Mouse (Mus musculus): ENCODE results near the gene Gm42906. TPM values are rescaled to one million over a fixed set of nuclear protein-coding genes. Genes with fewer than 3 reads are reported as not detected.

Gm42906 gene
- polyA plus RNA-seq, 1 experiment from 2014 or later, result not detected

DNA sequence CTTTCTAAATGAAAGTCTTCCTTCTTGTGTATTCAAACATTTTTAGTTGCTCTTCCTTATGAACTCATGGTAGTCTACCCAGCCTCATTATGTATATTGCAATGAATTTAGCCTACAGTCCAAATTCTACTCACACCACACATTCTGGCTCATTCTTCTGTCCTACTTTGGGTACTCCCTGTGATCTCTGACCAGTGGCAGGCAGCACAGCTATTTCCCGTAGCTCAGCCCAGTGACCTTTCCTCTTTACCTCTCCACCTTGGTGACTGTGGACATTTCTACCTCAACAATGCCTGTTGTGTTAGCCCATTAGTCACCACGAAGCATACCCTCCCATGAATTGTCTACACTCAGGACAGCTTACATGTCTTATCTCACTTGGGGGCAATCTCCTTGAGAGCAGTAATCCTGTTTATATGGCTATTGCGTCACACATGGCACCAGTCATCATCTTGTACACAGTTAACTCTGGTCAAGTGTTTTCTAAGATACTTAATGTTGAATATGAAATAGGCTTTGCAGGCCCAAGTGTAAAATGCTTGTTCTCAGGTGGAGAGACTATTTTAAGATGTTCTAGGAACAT lies 257.7 kb downstream of the Gm42906 start:
- no peaks in the 10 kb centered on the region for H3K27me3 ChIP-seq (ENCODE audit: control insufficient read depth, insufficient read depth, low read depth, low read length)
- no peak for ATAC-seq
- H3K4me2 ChIP-seq (ENCODE audit: low read length), result no peak overlapping the region
- no peak overlapping the region for H3K4me3 ChIP-seq (ENCODE audit: low read depth, low read length)
- H3K4me1 ChIP-seq (ENCODE audit: control insufficient read depth, insufficient read depth, low read length), result no peaks in the 10 kb centered on the region
- no peak overlapping the region for H3K27ac ChIP-seq (ENCODE audit: low read length)
- H3K9ac ChIP-seq (ENCODE audit: low read depth, low read length), result no peak overlapping the region
- WGBS, result 81% methylated on average over 3 of the region's 3 CpGs
- no peaks in the 10 kb centered on the region for H3K9me3 ChIP-seq (replicated peaks; ENCODE audit: control insufficient read depth, low read length, poor library complexity, severe bottlenecking)
- no peaks in the 10 kb centered on the region for H3K36me3 ChIP-seq (ENCODE audit: control insufficient read depth, insufficient read depth, low read length)

- no peak overlapping the region for H3K27ac ChIP-seq (ENCODE audit: low read length)
- WGBS, result 88% methylated on average over 3 of the region's 3 CpGs
- H3K9me3 ChIP-seq (replicated peaks; ENCODE audit: control insufficient read depth, low read length, poor library complexity, severe bottlenecking), result no peaks in the 10 kb centered on the region
- H3K4me1 ChIP-seq (ENCODE audit: control insufficient read depth, insufficient read depth, low read length), result no peaks in the 10 kb centered on the region; the same call in 1 of the 2 replicates
- H3K36me3 ChIP-seq (ENCODE audit: control insufficient read depth, insufficient read depth, low read length), result no peaks in the 10 kb centered on the region
- no peak overlapping the region for H3K4me2 ChIP-seq (ENCODE audit: low read length)
- no peak overlapping the region for H3K4me3 ChIP-seq (ENCODE audit: low read depth, low read length)
- no peaks in the 10 kb centered on the region for H3K27me3 ChIP-seq (ENCODE audit: control insufficient read depth, insufficient read depth, low read depth, low read length)
- H3K9ac ChIP-seq (ENCODE audit: low read depth, low read length), result no peak overlapping the region
- no peak for ATAC-seq
Measured at GRCm38 (mm10) chr5:151168191-151168590, 259.8 kb downstream of the Gm42906 start.

GRCm38 (mm10) chr5:151167641-151168040 lies 260.3 kb downstream of the Gm42906 start:
- WGBS, result 81% methylated on average over 6 of the region's 6 CpGs
- no peak for ATAC-seq
- no peak overlapping the region for H3K9ac ChIP-seq (ENCODE audit: low read depth, low read length)
- no peak overlapping the region for H3K4me3 ChIP-seq (ENCODE audit: low read depth, low read length)
- H3K27ac ChIP-seq (ENCODE audit: low read length), result no peak overlapping the region
- no peaks in the 10 kb centered on the region for H3K27me3 ChIP-seq (ENCODE audit: control insufficient read depth, insufficient read depth, low read depth, low read length)
- H3K4me2 ChIP-seq (ENCODE audit: low read length), result no peak overlapping the region
- no peaks in the 10 kb centered on the region; the same call in 1 of the 2 replicates for H3K4me1 ChIP-seq (ENCODE audit: control insufficient read depth, insufficient read depth, low read length)
- H3K36me3 ChIP-seq (ENCODE audit: control insufficient read depth, insufficient read depth, low read length), result no peaks in the 10 kb centered on the region
- no peaks in the 10 kb centered on the region for H3K9me3 ChIP-seq (replicated peaks; ENCODE audit: control insufficient read depth, low read length, poor library complexity, severe bottlenecking)

- ATAC-seq, result no peak
- Histone ChIP-seq H3K27me3 (ENCODE audit: control insufficient read depth, insufficient read depth, low read depth, low read length) (no peaks in the 10 kb centered on the region), H3K27ac (ENCODE audit: low read length) (no peak overlapping the region), H3K4me2 (ENCODE audit: low read length) (no peak overlapping the region), H3K4me3 (ENCODE audit: low read depth, low read length) (no peak overlapping the region), H3K4me1 (ENCODE audit: control insufficient read depth, insufficient read depth, low read length) (no peaks in the 10 kb centered on the region; the same call in 1 of the 2 replicates), H3K9ac (ENCODE audit: low read depth, low read length) (no peak overlapping the region), H3K9me3 (replicated peaks; ENCODE audit: control insufficient read depth, low read length, poor library complexity, severe bottlenecking) (no peaks in the 10 kb centered on the region), H3K36me3 (ENCODE audit: control insufficient read depth, insufficient read depth, low read length) (no peaks in the 10 kb centered on the region)
- 86% methylated on average over 5 of the region's 5 CpGs for WGBS
Measured at GRCm38 (mm10) chr5:151166266-151166665, 261.7 kb downstream of the Gm42906 start.

DNA sequence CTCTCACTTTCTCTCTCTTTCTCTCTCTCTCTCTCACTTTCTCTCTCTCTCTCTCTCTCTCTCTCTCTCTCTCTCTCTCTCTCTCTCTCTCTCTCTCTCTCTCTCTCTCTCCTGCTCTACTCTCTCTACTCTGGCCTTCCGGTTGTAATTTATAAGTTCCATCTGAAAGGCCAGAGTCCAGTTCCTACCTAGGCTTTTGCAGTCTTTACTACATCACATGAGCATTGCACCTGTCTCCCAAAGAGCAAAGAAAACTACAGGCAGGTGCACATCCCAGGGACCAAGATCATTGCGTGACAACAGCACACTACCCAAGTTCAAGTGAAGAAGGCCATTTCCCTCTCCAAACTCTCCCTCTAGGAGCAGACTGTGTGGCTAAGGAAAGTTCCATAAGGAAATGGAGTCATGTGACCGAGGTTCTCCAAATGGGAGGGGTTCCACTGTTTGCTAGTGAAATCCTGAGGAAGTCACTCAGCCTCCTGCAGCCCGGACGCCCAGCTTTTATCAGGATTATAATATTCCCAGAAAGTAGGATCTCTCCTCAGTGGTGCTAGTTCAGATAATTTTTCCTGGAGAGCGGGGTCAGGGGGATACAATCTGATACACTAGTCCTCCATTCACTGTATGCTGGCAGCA lies 262.5 kb downstream of the Gm42906 start:
- Histone ChIP-seq H3K27me3 (ENCODE audit: control insufficient read depth, insufficient read depth, low read depth, low read length) (no peaks in the 10 kb centered on the region), H3K9ac (ENCODE audit: low read depth, low read length) (no peak overlapping the region), H3K4me2 (ENCODE audit: low read length) (no peak overlapping the region), H3K4me1 (ENCODE audit: control insufficient read depth, insufficient read depth, low read length) (no peaks in the 10 kb centered on the region; the same call in 1 of the 2 replicates), H3K9me3 (replicated peaks; ENCODE audit: control insufficient read depth, low read length, poor library complexity, severe bottlenecking) (no peaks in the 10 kb centered on the region), H3K4me3 (ENCODE audit: low read depth, low read length) (no peak overlapping the region), H3K36me3 (ENCODE audit: control insufficient read depth, insufficient read depth, low read length) (no peaks in the 10 kb centered on the region), H3K27ac (ENCODE audit: low read length) (no peak overlapping the region)
- 87% methylated on average over 6 of the region's 6 CpGs for WGBS
- no peak for ATAC-seq

GRCm38 (mm10) chr5:151164815-151165214 lies 263.1 kb downstream of the Gm42906 start:
- no peak for ATAC-seq
- WGBS, result 77% methylated on average over 4 of the region's 4 CpGs
- H3K9me3 ChIP-seq (replicated peaks; ENCODE audit: control insufficient read depth, low read length, poor library complexity, severe bottlenecking), result no peaks in the 10 kb centered on the region
- no peak overlapping the region for H3K4me3 ChIP-seq (ENCODE audit: low read depth, low read length)
- H3K36me3 ChIP-seq (ENCODE audit: control insufficient read depth, insufficient read depth, low read length), result no peaks in the 10 kb centered on the region
- no peaks in the 10 kb centered on the region for H3K27me3 ChIP-seq (ENCODE audit: control insufficient read depth, insufficient read depth, low read depth, low read length)
- no peak overlapping the region for H3K27ac ChIP-seq (ENCODE audit: low read length)
- no peak overlapping the region for H3K4me2 ChIP-seq (ENCODE audit: low read length)
- H3K4me1 ChIP-seq (ENCODE audit: control insufficient read depth, insufficient read depth, low read length), result no peaks in the 10 kb centered on the region; the same call in 1 of the 2 replicates
- H3K9ac ChIP-seq (ENCODE audit: low read depth, low read length), result no peak overlapping the region

DNA sequence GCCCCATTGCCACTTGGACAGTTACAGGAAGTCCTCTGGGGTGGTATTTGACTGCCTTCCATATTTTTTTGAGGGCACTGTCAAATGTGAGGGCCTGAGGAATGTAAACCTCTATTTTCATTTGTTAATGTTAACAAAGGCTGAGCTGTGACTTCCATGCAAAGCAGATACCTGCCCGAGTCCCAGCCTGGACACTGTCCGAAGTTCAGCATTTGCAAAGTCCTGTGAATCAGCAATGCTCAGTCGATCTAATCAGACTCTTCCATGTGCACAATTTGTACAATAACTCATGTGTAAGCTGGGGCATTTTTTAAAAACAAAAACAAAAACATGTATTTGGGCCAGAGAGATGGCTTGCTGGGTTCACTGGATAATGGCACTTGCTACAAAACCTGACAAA lies 265.3 kb downstream of the Gm42906 start:
- ATAC-seq, result no peak
- Histone ChIP-seq H3K4me1 (ENCODE audit: control insufficient read depth, insufficient read depth, low read length) (no peaks in the 10 kb centered on the region; the same call in 1 of the 2 replicates), H3K9me3 (replicated peaks; ENCODE audit: control insufficient read depth, low read length, poor library complexity, severe bottlenecking) (no peaks in the 10 kb centered on the region), H3K27me3 (ENCODE audit: control insufficient read depth, insufficient read depth, low read depth, low read length) (no peaks in the 10 kb centered on the region), H3K36me3 (ENCODE audit: control insufficient read depth, insufficient read depth, low read length) (no peaks in the 10 kb centered on the region), H3K27ac (ENCODE audit: low read length) (no peak overlapping the region), H3K4me2 (ENCODE audit: low read length) (no peak overlapping the region), H3K4me3 (ENCODE audit: low read depth, low read length) (no peak overlapping the region), H3K9ac (ENCODE audit: low read depth, low read length) (no peak overlapping the region)
- WGBS, result 92% methylated on average over 3 of the region's 3 CpGs

DNA sequence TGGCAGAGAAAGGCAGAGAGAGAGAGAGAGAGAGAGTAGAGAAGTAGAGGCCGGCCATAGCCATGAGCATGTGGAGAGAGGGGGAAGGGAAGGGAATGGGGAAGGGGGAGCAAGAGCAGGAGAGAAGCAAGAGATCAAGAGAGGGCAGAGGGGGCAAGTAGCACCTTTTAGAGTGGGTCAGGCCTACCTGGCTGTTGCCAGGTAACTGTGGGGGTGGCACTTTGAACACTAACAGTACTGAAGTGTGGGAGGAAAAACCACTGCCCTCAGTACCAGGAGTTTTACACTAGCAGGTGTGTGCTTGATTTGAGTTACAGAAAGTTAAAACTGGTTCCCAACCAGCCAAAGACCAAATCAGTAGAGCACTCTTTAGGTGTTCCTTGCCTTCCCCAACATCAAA lies 272.7 kb downstream of the Gm42906 start:
- Histone ChIP-seq H3K9ac (ENCODE audit: low read depth, low read length) (no peak overlapping the region), H3K27me3 (ENCODE audit: control insufficient read depth, insufficient read depth, low read depth, low read length) (no peaks in the 10 kb centered on the region), H3K4me3 (ENCODE audit: low read depth, low read length) (no peak overlapping the region), H3K4me1 (ENCODE audit: control insufficient read depth, insufficient read depth, low read length) (no peaks in the 10 kb centered on the region), H3K27ac (ENCODE audit: low read length) (no peak overlapping the region), H3K36me3 (ENCODE audit: control insufficient read depth, insufficient read depth, low read length) (no peaks in the 10 kb centered on the region), H3K9me3 (replicated peaks; ENCODE audit: control insufficient read depth, low read length, poor library complexity, severe bottlenecking) (no peaks in the 10 kb centered on the region), H3K4me2 (ENCODE audit: low read length) (no peak overlapping the region)
- ATAC-seq, result no peak
- WGBS, result 80% methylated on average over 1 of the region's 1 CpGs

GRCm38 (mm10) chr5:151154780-151155179 lies 273.2 kb downstream of the Gm42906 start:
- 55% methylated on average over 3 of the region's 3 CpGs for WGBS
- H3K36me3 ChIP-seq (ENCODE audit: control insufficient read depth, insufficient read depth, low read length), result no peaks in the 10 kb centered on the region

More at GRCm38 (mm10) chr5:151154780-151155179, 273.2 kb downstream of the Gm42906 start:
- H3K4me1 ChIP-seq (ENCODE audit: control insufficient read depth, insufficient read depth, low read length), result no peaks in the 10 kb centered on the region
- no peak for ATAC-seq
- no peaks in the 10 kb centered on the region for H3K27me3 ChIP-seq (ENCODE audit: control insufficient read depth, insufficient read depth, low read depth, low read length)
- no peak overlapping the region for H3K4me3 ChIP-seq (ENCODE audit: low read depth, low read length)
- H3K27ac ChIP-seq (ENCODE audit: low read length), result no peak overlapping the region
- no peaks in the 10 kb centered on the region for H3K9me3 ChIP-seq (replicated peaks; ENCODE audit: control insufficient read depth, low read length, poor library complexity, severe bottlenecking)
- no peak overlapping the region for H3K4me2 ChIP-seq (ENCODE audit: low read length)
- no peak overlapping the region for H3K9ac ChIP-seq (ENCODE audit: low read depth, low read length)

Data from midbrain, embryonic 16.5 days (tissue).